Mouse (Mus musculus) CD4-positive, CD25-positive, alpha-beta regulatory T cell, adult 9 weeks (primary cell): ENCODE measurements around the gene Gm6760. TPM values are rescaled to one million over a fixed set of nuclear protein-coding genes. Genes with fewer than 3 reads are reported as not detected.

ENCODE experiments used
- polyA plus RNA-seq: library from polyadenylated mRNA; unstranded; fragments of 100-300 nt; shearing (Covaris generic); gene quantifications from one replicate; pipeline ENCODE4 v1.2.1, GENCODE M21; 2017

Gene Gm6760
- polyA plus RNA-seq: not detected

DNA sequence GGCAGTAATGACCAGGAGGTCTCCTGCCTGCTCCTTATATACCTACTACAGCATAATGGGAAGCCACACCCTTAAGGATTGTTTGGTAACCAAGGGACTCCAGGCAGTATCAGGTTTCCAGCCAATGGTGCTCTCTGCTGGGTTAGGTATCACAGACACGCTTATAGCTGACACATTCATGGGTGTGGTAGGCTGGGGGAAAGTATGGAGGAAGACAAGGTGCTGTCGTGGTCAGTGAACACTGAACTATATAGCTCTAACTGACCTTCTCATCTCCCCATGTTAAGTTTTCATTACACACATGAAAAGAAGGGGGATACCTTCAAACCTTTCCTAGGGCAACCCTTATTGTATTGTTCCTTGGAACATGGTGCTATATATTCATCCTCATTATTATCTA, at the start of gene Gm6760:
TSS of gene Gm6760 (minus strand) at position 101 of the 400 bp plus-strand sequence.

DNA sequence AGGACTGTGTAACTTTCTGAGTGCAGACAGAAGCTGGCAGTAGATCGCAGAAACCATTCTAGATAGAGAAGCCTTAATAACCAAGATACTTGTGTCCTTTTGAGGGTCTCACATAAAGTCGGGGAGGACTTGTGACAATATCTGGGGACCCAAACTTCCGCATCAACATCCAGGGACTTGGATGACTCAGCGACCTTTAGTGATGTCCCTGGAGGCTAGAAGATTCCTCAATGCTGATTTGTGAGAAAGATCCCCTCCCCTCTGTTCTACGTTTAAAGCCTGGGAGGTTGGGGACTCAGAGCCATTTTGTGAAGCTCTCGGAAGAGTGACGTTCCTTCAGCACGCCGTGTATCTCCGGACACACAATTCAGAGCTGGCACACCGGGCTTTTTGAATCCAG, 21.2 kb upstream of the Gm6760 start, which contains the start of gene 3830417A13Rik:
TSS of gene 3830417A13Rik (plus strand) at position 301 of the 400 bp plus-strand sequence.

Other genes with a start within 250 kb of the Gm6760 start
- gene 3830417A13Rik, start 21.4 kb upstream of the Gm6760 start, polyA plus RNA-seq: not detected
- gene Slitrk4, start 124.8 kb upstream of the Gm6760 start, polyA plus RNA-seq: 0.04 TPM